Mouse (Mus musculus): ENCODE measurements around the gene Selenoh. TPM values are rescaled to one million over a fixed set of nuclear protein-coding genes. Genes with fewer than 3 reads are reported as not detected.
A peak's percentile ranks its signal among the peaks of the same experiment; 100 is the strongest.

Selenoh gene
- 221 and 237 TPM in 2 replicates for polyA plus RNA-seq (2015; fragmentation: Nextera tagmentation; extraction: Ambion mirVana)

DNA sequence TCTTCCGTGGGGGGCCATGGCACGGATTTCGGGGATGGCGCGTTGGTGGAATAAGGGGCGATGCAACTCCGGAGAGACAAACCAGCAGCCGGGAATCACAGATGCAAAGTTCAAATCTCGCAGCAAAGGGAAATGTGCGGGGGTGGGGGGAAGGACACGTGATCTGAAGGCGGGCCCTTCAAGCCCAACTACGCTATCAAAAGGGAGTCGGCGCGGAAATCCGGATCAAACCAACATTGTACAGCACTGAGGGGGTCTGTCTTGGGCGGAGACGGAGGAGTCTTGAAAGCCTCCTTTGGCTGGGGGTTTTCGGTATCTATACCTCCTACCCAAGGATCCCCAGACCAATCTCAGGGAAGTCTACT, at the start of gene Selenoh:
Gene Selenoh (minus strand): TSS at position 202 of the 365 bp plus-strand sequence.
- H3K36me3 ChIP-seq, result peaks cover 11% of the 10 kb centered on the region
- under 1% methylated on average over 20 of the region's 20 CpGs for WGBS

DNA sequence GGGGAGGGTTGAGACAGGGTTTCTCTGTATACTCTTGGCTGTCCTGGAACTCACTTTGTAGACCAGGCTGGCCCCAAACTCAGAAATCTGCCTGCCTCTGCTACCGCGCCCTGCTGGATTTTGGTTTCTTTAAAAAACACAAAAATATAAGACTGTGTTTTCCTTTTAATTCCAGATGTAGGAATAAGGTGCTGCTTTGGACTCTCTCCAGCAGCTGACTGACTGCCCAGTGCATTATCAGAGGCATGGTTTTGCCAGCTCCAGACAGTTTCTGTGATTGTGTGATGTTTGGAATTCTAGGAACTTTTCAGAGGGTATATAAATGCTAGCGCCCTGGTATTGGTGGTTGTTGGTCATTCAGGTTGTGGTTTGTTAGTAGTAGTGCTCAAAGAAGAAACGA, 46.8 kb upstream of the Selenoh start:
- Histone ChIP-seq H3K27ac (no peak overlapping the region; the same call in 1 of the 2 replicates), H3K4me1 (peaks cover 6% of the 10 kb centered on the region; the same call in 1 of the 2 replicates), H3K4me2 (no peak overlapping the region), H3K4me3 (replicated peaks) (no peak overlapping the region), H3K27me3 (replicated peaks) (no peaks in the 10 kb centered on the region), H3K36me3 (0 out of 2 replicates have a peak, but pooled peaks cover 2% of the 10 kb centered on the region), H3K9me3 (no peaks in the 10 kb centered on the region), H3K9ac (no peak overlapping the region)
- 92% methylated on average over 4 of the region's 4 CpGs for WGBS
- no peak for ATAC-seq (ENCODE audit: insufficient read depth, low FRiP score, low read depth)

More for the DNA sequence above, at the start of gene Selenoh:
- Histone ChIP-seq H3K9me3 (no peaks in the 10 kb centered on the region), H3K4me2 (peak within 1 kb of the TSS; percentile 71), H3K4me1 (0 out of 2 replicates have a peak, but pooled peaks cover 4% of the 10 kb centered on the region), H3K27ac (peak within 1 kb of the TSS; percentile 91), H3K4me3 (replicated peaks) (peak within 1 kb of the TSS; percentile 91), H3K27me3 (replicated peaks) (no peaks in the 10 kb centered on the region), H3K9ac (peak within 1 kb of the TSS; percentile 86)
- ATAC-seq (ENCODE audit: insufficient read depth, low FRiP score, low read depth), result peak; percentile 96

DNA sequence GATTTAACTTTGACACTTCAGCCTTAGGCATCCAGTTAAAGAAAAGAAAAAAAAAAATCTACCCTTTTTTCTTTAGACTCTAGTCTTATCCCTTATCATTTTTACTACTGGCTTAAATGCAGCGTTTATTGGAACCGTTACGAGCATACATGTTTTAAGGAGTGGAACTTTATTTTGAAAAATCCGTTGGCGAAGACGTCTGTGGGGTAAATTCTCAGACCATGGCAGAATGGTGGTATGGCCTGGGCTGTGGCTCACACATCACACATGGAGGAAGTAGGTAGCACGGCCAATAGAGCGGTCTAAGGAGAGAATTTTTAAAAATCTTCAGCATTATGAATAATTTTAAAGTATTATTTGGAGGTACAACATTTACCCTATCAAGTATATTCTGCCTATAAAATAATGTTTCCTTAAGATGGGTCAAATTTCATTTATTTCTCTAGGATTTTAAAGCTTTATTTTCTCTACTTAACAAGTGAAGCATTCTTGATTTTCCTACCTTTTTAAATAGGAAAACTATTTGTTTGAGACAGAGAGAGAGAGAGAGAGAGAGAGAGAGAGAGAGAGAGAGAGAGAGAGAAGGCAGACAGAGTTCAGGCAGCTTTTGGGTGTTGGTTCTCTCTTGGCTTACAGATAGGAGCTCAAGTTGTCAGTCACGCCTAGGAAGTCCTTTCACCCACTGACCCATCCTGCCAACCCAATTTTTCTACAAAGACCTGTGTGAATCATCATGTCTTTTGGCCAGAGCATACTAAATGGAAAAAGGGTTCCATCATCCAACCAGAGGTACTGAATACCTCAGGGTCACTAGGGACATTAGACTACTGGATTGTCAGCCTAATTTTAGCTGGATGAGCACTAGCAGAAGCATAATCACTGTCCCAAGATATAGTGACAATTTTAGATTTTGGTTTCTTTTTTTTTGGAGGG, 46.1 kb upstream of the Selenoh start:
- WGBS, result 31% methylated on average over 9 of the region's 9 CpGs
- H3K4me2 ChIP-seq, result peak overlapping the region; percentile 64

DNA sequence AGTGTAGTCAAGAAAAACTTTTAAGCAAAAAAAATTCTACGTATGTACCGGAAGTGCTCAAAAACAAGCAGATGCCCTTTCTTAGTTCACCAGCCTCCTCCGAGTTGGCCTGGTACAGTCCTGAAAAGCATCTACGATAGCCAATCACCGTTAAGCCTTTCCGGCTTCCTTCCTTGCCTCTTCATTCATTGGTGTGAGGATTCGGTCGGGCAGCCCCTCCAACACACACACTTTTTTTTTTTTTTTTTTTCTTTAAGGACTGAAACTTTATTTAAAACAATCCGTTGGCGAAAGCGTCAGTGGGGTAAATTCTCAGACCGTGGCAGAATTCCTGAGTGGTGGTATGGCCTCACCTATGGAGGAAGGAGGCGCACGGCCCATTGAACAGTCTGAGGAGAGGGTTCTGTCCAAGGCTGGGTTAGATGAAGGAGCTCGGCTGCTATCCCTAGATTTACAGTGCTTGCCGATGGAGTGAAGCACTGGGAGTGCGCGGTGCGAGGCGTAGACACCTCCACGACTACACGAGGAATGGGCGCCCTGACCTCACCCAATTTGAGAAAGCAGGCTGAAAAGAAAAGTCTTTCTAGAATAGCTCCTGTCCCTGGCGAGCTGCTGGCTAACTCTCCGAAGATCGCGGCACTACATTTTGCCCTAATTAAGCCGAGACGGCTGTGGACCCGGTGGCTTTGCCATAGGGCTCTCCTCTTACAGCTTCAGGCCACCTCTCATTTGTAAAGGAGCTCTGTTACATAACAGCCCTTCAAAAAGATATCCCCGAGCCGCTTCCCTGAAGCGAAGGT, 45.2 kb upstream of the Selenoh start:
- H3K27ac ChIP-seq, result peak overlapping the region; percentile 98
- peaks cover 2% of the 10 kb centered on the region; the same call in 1 of the 2 replicates for H3K36me3 ChIP-seq
- no peaks in the 10 kb centered on the region for H3K9me3 ChIP-seq
- H3K9ac ChIP-seq, result peak overlapping the region; percentile 32; the same call in 1 of the 2 replicates
- H3K4me3 ChIP-seq (replicated peaks), result peak overlapping the region; percentile 96
- no peaks in the 10 kb centered on the region for H3K27me3 ChIP-seq (replicated peaks)
- peaks cover 6% of the 10 kb centered on the region; the same call in 1 of the 2 replicates for H3K4me1 ChIP-seq
- H3K4me2 ChIP-seq, result peak overlapping the region; percentile 64
- WGBS, result under 1% methylated on average over 33 of the region's 33 CpGs
- ATAC-seq (ENCODE audit: insufficient read depth, low FRiP score, low read depth), result peak; percentile 93

More for the DNA sequence above, 46.1 kb upstream of the Selenoh start:
- peak overlapping the region; percentile 32; the same call in 1 of the 2 replicates for H3K9ac ChIP-seq
- H3K27ac ChIP-seq, result peak overlapping the region; percentile 98
- H3K4me1 ChIP-seq, result peaks cover 6% of the 10 kb centered on the region; the same call in 1 of the 2 replicates
- no peaks in the 10 kb centered on the region for H3K9me3 ChIP-seq
- H3K27me3 ChIP-seq (replicated peaks), result no peaks in the 10 kb centered on the region
- H3K36me3 ChIP-seq, result 0 out of 2 replicates have a peak, but pooled peaks cover 1% of the 10 kb centered on the region
- ATAC-seq (ENCODE audit: insufficient read depth, low FRiP score, low read depth), result no peak
- H3K4me3 ChIP-seq (replicated peaks), result peak overlapping the region; percentile 96

DNA sequence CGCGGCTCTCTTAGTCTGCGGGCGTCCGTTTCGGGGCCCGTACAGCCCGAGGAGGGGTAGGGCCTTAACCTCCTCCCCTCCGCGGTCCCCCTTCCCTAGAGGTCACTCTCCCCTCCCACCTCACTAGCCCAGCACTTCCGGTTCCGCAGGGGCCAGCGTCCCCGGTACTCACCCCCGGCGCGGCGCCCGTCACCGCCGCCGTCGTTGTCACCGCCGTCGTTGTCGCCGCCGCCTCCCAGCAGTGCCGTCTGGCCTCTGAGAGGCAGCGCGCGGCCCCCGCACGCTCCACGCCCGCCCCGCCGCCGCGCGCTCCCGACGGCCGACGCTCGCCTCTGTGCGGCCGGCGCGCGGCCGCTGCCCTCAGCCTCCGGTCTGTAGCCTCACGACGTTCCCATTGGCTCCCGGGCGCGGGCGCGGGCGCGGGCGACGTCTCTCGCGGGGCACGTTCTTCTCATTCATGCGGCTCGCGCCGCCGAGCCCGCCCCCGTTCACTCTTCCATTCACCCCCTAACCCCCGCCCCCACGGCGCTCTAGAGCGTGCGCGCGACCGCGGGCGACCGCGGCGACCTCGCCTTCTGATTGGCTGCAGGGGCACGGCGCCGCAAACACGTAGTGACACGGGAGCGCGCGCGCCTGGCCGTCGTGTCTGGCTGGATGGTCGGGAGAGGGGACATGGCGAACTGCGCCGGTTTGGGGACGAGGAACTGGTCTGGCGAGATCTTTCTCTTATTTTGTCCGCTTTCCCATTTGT, 44.4 kb upstream of the Selenoh start, which contains the start of gene Zdhhc5:
Gene Zdhhc5 (minus strand): TSS at position 370 of the 751 bp plus-strand sequence.
- Histone ChIP-seq H3K9ac (peak within 1 kb of the TSS; percentile 95), H3K4me1 (peaks cover 6% of the 10 kb centered on the region; the same call in 1 of the 2 replicates), H3K4me3 (replicated peaks) (peak within 1 kb of the TSS; percentile 96), H3K27ac (peak within 1 kb of the TSS; percentile 98), H3K9me3 (no peaks in the 10 kb centered on the region), H3K36me3 (peaks cover 9% of the 10 kb centered on the region), H3K4me2 (peak within 1 kb of the TSS; percentile 64), H3K27me3 (replicated peaks) (no peaks in the 10 kb centered on the region)
- under 1% methylated on average over 106 of the region's 107 CpGs for WGBS
- peak; percentile 94 for ATAC-seq (ENCODE audit: insufficient read depth, low FRiP score, low read depth)

DNA sequence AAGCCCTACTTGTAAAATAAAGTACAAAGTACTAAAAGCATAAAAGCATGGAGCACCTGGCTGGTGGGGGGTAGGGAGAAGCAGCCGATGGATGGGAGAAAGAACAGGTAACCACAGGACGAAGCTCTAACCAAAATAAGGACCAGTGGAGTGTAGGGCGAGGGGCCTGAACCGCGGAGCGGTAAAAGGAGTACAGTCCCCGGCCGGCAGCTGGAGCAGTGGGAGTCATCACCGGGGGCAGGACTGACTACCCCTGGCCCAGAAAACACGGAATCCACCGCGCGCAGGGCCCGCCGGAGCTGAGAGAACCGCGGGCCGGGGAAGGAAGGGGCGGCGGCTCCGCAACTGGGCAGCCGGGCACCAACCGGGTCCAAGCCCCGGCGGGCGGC, 43.8 kb upstream of the Selenoh start:
- peak overlapping the region; percentile 98 for H3K27ac ChIP-seq
- H3K36me3 ChIP-seq, result peaks cover 12% of the 10 kb centered on the region
- H3K4me1 ChIP-seq, result peaks cover 6% of the 10 kb centered on the region; the same call in 1 of the 2 replicates
- no peaks in the 10 kb centered on the region for H3K9me3 ChIP-seq
- H3K4me2 ChIP-seq, result peak overlapping the region; percentile 59
- H3K27me3 ChIP-seq (replicated peaks), result no peaks in the 10 kb centered on the region
- WGBS, result under 1% methylated on average over 26 of the region's 26 CpGs
- ATAC-seq (ENCODE audit: insufficient read depth, low FRiP score, low read depth), result no peak
- H3K4me3 ChIP-seq (replicated peaks), result peak overlapping the region; percentile 96
- H3K9ac ChIP-seq, result peak overlapping the region; percentile 95

DNA sequence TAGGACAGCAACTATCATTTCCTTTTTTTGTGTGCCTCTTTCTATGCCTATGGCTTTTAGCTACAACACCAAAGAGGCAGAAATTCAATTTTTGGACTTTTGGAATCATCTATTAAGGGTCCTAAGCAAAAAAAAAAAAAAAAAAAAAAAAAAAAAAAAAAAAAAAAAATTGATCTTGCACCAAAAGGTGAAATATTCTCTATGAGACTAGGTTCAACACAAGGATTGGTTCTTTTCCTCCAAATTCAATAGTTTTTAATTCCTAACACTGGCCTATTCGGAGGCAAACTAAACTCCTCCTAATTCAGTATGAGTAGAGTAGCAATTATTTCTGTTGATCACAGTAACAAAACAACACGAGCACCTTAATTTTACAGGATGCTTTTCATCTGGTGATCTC, 41.3 kb upstream of the Selenoh start:
- no peak for ATAC-seq (ENCODE audit: insufficient read depth, low FRiP score, low read depth)

DNA sequence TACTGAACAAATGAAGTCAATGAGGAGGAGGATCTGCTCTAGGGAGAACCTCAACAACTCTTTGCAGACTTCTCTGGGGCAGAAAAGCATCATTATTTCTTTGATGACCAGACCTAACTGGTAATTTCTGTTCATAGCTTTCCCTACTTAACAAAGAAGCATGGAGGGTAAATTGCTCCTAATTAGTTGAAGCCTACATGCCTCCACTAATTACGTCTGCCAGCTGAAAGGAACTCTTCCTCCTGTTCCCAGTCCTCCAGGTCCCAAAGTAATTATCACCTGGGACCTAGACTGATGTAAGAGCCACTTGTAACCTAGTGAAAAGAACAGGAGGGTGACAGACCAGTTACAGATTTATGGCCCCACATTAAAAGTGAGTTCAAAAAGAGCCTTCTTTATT, 37.0 kb upstream of the Selenoh start:
- H3K36me3 ChIP-seq, result peaks cover 35% of the 10 kb centered on the region
- no peak for ATAC-seq (ENCODE audit: insufficient read depth, low FRiP score, low read depth)
- 74% methylated on average over 1 of the region's 1 CpGs for WGBS
- no peak overlapping the region for H3K4me3 ChIP-seq (replicated peaks)
- no peaks in the 10 kb centered on the region for H3K9me3 ChIP-seq
- no peaks in the 10 kb centered on the region for H3K27me3 ChIP-seq (replicated peaks)
- H3K4me1 ChIP-seq, result peaks cover 4% of the 10 kb centered on the region; the same call in 1 of the 2 replicates
- no peak overlapping the region for H3K27ac ChIP-seq
- no peak overlapping the region for H3K4me2 ChIP-seq
- H3K9ac ChIP-seq, result no peak overlapping the region

More for the DNA sequence above, 41.3 kb upstream of the Selenoh start:
- H3K9ac ChIP-seq, result no peak overlapping the region
- no peak overlapping the region for H3K27ac ChIP-seq
- no peaks in the 10 kb centered on the region for H3K27me3 ChIP-seq (replicated peaks)
- H3K9me3 ChIP-seq, result no peaks in the 10 kb centered on the region
- peaks cover 27% of the 10 kb centered on the region for H3K36me3 ChIP-seq
- H3K4me2 ChIP-seq, result no peak overlapping the region
- no peak overlapping the region for H3K4me3 ChIP-seq (replicated peaks)
- WGBS, result 87% methylated on average over 2 of the region's 2 CpGs
- peaks cover 8% of the 10 kb centered on the region for H3K4me1 ChIP-seq

DNA sequence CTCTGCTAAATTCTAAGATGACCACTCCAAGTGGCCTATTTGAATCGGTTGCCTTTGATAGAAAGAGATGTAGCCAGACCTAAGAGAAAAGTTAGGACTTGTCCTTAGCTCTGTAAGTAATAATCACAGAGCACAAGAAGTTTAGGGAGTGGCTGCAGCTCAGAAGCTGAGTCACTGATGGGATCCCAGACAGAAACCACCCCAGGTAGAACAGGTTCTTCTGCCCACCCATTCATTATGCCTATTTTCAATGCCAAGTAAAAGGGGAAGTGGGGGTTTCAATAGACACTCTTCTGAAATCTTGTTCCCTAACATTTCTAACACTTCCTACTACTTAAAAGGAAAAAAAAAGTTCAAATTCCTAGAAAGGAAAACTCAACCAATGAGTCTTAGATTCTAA, 34.7 kb upstream of the Selenoh start:
- peaks cover 28% of the 10 kb centered on the region for H3K36me3 ChIP-seq
- WGBS, result 84% methylated on average over 1 of the region's 1 CpGs

DNA sequence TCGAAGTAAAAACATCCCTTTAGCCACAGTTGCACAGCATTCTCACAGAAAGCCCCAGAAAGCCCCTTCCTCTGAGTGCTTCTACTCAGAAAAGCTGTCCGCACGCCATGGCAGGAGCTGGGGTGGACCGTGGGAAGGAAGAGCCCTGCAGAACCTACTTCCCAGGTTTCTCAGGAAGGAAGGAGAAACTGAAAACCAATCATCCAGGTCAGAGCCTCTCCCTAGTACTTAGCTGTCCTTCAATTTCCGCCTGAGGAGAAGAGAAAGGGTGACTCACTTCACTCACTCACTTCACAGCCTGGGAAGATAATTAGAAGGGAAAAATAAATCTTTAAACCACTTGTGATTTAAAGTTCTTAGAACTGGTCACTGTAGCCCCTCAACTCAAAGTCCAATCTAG, 33.8 kb upstream of the Selenoh start:
- H3K9me3 ChIP-seq, result no peaks in the 10 kb centered on the region
- H3K4me2 ChIP-seq, result no peak overlapping the region
- peaks cover 4% of the 10 kb centered on the region; the same call in 1 of the 2 replicates for H3K4me1 ChIP-seq
- H3K27me3 ChIP-seq (replicated peaks), result no peaks in the 10 kb centered on the region
- H3K27ac ChIP-seq, result peak overlapping the region; percentile 75; the same call in 1 of the 2 replicates
- 77% methylated on average over 5 of the region's 5 CpGs for WGBS
- ATAC-seq (ENCODE audit: insufficient read depth, low FRiP score, low read depth), result no peak
- H3K9ac ChIP-seq, result no peak overlapping the region
- H3K4me3 ChIP-seq (replicated peaks), result no peak overlapping the region
- H3K36me3 ChIP-seq, result peaks cover 23% of the 10 kb centered on the region

More for the DNA sequence above, 34.7 kb upstream of the Selenoh start:
- Histone ChIP-seq H3K9me3 (no peaks in the 10 kb centered on the region), H3K27ac (peak overlapping the region; percentile 75), H3K9ac (no peak overlapping the region), H3K4me2 (no peak overlapping the region), H3K4me3 (replicated peaks) (no peak overlapping the region), H3K27me3 (replicated peaks) (no peaks in the 10 kb centered on the region), H3K4me1 (peaks cover 4% of the 10 kb centered on the region; the same call in 1 of the 2 replicates)
- no peak for ATAC-seq (ENCODE audit: insufficient read depth, low FRiP score, low read depth)

DNA sequence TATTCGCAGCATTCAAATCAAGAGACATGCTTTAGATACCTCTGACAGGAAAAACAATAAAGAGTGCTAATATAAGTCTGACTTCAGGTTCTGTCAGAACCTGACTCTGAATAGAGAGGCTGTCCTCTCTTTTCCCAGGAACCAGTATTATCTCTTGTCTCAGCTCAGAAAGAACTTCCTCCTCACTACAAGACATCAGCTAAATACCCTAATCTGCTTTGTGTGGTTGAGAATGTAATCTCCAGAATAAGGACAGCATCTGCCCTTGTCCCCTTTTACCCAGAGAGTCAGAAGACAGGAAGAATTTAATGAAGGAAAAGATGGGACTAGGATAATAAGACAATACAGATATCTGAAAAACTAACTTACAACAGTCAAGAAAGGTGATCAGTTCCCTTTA, 32.9 kb upstream of the Selenoh start:
- no peak overlapping the region for H3K9ac ChIP-seq
- no peak overlapping the region for H3K27ac ChIP-seq
- H3K9me3 ChIP-seq, result no peaks in the 10 kb centered on the region
- no peak overlapping the region for H3K4me2 ChIP-seq
- WGBS, result 91% methylated on average over 1 of the region's 1 CpGs
- no peaks in the 10 kb centered on the region for H3K27me3 ChIP-seq (replicated peaks)
- peaks cover 4% of the 10 kb centered on the region; the same call in 1 of the 2 replicates for H3K4me1 ChIP-seq
- peaks cover 19% of the 10 kb centered on the region for H3K36me3 ChIP-seq
- no peak overlapping the region for H3K4me3 ChIP-seq (replicated peaks)
- no peak for ATAC-seq (ENCODE audit: insufficient read depth, low FRiP score, low read depth)
